Mouse (Mus musculus) cerebellum, adult 2 months (tissue): ENCODE results near the gene Dlgap3.

ENCODE experiments used
- CTCF ChIP-seq: fragments of 200-500 bp; IDR thresholded peaks from 2 replicates; pipeline ENCODE4 v1.5.1; 2011; ENCODE audit warnings: low read depth, mild to moderate bottlenecking, control low read depth, low read length, moderate library complexity, borderline replicate concordance; ENCODE audit not compliant: insufficient read depth
- POLR2A ChIP-seq: fragments of 200-500 bp; IDR thresholded peaks from 2 replicates; pipeline ENCODE4 v1.6.1; 2011; ENCODE audit warnings: low read length, control low read depth, borderline replicate concordance; ENCODE audit not compliant: insufficient read depth

DNA sequence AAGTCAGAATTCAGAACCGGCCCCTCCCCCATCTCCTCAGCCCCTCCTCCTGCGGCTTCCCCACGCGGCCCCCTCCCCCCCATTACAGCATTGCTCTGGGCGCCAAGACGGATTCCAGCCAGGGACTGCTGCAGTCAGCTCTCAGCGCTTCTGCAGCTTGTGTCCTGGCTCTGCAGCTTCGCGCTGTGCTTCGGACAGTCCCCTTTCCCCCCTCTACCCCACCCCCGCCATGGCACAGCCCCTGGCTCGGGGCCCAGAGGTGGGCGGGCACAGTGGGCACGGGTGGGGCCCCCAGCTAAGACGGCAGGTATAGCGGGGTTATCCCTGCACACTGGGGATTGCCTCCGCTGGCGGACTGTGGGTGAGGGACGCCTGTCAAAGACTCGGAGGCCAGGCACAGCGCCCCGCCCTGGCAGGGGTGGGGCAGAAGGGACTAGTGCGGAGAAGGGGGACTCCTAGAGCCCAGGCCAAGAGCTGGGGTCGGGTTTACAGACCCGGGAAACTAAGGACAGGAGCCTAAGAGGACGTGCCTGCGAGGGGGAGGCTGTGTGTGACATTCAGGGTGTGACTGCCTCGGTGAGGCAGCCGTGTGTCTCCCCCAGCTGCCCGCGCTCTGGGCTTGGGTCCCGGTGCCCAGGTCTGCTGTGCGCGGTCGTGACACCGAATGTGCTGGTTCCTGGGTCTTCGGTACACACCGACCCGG lies 642 bp upstream of the Dlgap3 start:
- no peak for TF ChIP-seq POLR2A
- no peak for TF ChIP-seq CTCF
